Mouse (Mus musculus) cerebellum, postnatal 36 days (tissue): Measurements from ENCODE around the gene Ppp1r37.
"Not testable (repeated sequence)": the region's sequence is repeated elsewhere in the genome, so short reads cannot be mapped to it uniquely, and the experiment has no call there.

Source experiments
- DNase-seq, 2 experiments: peaks; one replicate each; pipeline ENCODE4 v3.0.0; 2021 to 2022; ENCODE audit warnings: mixed read lengths in 2 of 2

Gene Ppp1r37

DNA sequence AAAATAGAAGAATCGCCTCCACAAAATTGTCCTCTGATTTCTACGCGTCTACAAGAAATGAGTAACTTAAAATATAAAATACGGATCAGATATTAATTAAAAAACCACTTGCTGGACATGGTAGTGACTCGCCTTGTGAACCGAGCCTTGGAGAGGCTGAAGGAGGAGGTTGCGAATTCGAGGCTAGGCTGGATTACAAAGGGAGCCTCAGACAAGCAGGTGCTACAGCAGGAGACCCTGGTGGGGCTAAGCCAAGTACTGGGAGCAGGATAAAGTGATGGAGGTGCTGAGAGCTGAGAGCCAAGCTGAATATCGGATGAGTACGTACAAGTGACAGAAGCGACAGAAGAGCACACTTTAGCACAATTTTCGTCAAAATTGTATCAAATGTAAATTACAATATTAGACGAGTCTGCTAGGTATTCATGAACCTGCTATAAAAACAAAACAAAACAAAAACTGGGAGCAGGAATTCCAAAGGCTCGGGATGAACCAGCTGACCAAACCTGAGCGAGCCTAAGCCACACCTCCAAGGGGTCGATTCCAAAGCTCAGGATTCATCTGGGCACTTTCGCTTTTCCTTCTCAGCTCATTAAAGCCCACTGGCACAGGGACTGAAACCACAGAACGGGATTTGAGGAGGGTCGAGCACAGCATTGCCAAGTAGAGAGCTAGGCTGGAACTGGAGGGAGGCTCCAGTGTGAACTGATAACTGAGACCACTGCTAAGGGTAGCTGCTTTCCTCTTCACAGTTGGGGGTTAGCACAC is at the start of gene Ppp1r37:
TSS of gene Ppp1r37 (minus strand) at position 434 of the 768 bp plus-strand sequence.
- DNase-seq = peak in 1 of 2 experiments; percentile 29

DNA sequence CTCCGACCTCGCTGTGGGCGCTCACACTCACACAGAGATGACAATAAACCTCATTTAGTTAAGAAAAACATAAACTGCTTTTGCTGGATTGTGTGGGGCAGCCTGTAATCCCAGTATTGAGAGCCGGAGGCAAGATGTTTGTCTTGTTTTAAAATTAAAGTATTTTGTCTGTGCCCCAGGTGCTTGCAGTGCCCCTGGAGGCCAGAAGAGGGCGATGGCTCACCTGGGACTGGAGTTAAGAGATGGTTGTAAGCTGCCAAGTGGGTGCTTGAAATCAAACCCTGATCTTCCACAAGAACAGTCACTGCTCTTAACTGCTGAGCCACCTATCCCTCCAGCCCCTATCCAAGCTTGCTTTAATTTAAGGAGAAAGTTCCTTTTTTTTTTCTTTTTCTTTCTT is 48.1 kb upstream of the Ppp1r37 start:
- DNase-seq = no peak

GRCm38 (mm10) chr7:19609641-19610332 is 46.9 kb upstream of the Ppp1r37 start:
- DNase-seq = no peak

DNA sequence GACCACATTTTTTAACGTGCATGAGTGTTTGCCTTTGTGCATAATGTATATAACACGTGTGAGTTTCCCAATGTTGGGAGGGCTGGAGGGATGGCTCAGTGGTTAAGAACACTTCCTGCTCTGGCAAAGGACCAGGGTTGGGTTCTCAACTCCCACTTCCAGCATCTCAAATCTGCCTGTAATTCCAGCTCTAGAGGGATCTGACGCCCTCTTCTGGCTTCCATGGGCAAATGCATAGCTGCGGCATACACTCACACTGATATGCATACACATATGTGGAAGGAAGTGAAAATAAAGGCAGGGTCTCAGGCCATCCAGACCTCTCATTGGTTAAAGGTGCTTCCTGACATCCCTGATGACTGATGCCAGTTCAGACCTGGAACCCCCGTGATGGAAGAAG is 44.4 kb upstream of the Ppp1r37 start:
- DNase-seq = no peak

DNA sequence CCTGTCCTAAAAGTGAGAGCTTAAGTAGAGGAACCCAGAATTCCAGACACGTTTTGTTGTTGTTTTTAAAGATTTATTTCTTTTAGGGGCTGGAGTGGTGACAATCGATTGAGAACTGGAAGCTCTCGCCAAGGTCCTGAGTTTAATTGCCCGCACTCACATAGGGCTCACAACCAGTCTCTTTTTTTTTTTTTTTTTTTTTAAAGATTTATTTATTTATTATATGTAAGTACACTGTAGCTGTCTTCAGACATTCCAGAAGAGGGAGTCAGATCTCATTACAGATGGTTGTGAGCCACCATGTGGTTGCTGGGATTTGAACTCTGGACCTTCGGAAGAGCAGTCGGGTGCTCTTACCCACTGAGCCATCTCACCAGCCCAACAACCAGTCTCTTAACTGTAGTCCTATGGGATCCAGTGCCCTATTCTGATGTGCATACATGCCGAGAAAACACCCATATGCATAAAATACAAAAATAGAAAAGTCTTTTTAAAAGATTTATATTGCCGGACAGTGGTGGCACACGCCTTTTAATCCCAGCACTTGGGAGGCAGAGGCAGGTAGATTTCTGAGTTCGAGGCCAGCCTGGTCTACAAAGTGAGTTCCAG is 41.8 kb upstream of the Ppp1r37 start:
- DNase-seq = not testable (repeated sequence)

GRCm38 (mm10) chr7:19603849-19604605 is 41.2 kb upstream of the Ppp1r37 start, which contains the start of gene Clasrp:
Gene Clasrp (minus strand): TSS chr7:19604486.
- DNase-seq = peak; percentile 93 to 95

- no peak for DNase-seq
These were observed 40.2 kb upstream of the Ppp1r37 start for GRCm38 (mm10) chr7:19603055-19603454.

- no peak for DNase-seq
These were observed 37.7 kb upstream of the Ppp1r37 start for GRCm38 (mm10) chr7:19600562-19600961.

DNA sequence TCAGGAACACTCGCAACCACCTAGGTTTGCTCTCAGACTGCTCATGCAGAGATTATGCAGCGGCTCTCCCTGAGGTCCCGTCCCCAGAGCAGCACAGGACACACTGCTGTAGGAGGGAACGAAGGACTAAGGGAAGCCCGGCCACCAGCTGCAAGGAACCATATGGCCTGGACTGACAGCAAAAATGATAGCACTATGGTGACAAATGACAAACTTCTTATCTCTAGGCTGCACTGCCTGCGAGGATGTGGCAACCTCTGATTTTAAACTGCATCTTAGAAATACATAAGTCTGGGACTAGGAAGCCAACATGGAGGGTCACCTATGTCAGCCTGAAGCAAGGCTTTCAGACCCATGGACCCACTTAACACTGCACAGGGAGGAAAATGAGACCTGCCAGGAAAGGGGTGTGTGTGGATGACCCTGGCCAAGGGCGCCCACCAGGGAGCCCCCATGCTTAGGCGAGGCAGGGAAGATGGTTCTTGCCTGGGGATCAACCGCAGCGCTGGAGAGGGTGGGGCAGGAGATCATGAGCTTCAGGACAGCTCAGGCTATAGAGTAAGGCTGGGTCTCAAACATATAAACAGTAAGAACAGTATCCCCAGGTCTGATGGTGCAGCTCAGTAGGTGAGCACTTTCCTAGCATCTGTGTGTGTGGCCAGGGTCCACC is 30.3 kb upstream of the Ppp1r37 start:
- DNase-seq = no peak

GRCm38 (mm10) chr7:19589917-19590316 is 27.0 kb upstream of the Ppp1r37 start:
- peak; percentile 76 to 86 for DNase-seq

- DNase-seq = peak; percentile 39 to 47
These were observed 26.3 kb upstream of the Ppp1r37 start for GRCm38 (mm10) chr7:19589207-19589606.

GRCm38 (mm10) chr7:19586269-19586668 is 23.4 kb upstream of the Ppp1r37 start:
- DNase-seq = no peak

DNA sequence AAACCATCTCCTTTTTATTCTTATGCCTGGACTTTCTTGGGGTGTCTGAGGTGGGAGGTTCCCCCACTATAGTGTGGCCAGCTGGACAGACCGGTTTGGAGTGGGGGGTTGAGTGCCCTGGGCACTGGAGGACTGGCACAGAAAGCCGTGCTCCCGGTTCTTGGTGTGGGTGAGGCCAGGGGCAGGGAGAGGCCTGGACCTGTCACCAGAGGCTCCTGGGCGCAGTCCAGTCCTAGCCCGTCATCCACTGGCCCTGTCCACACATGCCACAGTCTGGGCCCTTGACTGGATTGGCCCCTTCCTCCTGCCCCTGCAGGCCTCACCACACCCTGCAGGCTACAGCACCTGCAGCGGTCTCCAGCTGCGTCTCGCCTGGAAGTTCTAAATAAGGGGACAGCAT is 17.8 kb upstream of the Ppp1r37 start:
- no peak for DNase-seq

- no peak for DNase-seq
These were observed 16.9 kb upstream of the Ppp1r37 start for GRCm38 (mm10) chr7:19579751-19580150.

DNA sequence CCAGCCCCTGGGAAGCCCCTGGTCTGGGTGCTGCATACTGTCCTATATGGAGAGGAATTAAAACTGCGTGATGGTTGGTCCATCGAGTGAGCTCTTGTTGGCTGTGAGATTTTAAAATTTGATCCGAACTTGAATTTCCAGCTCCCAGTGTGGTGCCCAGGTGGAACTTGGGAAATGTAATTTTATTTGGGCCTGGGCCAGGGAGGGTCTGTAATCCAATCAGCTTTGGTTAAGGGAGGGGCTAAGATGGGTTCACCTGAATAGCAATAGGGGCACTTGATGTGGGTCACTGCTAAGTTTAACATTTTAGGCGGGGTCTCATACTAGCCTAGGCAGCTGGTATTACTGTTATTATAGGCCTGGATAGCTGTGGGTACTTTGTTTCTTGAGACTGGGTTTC is 15.6 kb upstream of the Ppp1r37 start:
- no peak for DNase-seq

DNA sequence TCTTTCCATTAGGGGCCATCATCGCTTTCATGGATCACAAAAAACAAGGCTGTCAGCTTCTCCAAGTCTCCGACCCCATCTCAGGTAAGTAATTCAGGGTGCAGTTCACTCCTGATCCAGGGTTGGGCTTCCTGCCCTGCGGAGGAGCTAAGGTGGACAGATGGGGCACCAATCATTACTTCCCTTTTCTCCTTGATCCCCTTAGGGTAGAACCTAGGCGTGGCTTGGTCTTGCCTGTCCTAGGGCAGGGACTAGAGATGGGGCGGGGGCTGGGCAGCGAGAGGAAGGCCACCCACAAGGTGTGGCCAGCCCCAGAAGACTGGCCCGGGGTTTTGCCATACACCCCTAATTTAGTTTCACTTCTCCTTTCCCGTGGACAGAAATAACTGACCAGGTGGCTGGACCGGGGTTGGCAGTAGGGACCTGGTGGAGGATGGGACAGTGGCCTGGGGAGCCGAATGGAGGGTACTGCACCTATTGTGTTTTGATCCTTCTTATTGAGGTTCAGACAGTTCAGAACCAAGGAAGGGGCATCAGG is 15.1 kb upstream of the Ppp1r37 start:
- DNase-seq = peak; percentile 35 to 52

DNA sequence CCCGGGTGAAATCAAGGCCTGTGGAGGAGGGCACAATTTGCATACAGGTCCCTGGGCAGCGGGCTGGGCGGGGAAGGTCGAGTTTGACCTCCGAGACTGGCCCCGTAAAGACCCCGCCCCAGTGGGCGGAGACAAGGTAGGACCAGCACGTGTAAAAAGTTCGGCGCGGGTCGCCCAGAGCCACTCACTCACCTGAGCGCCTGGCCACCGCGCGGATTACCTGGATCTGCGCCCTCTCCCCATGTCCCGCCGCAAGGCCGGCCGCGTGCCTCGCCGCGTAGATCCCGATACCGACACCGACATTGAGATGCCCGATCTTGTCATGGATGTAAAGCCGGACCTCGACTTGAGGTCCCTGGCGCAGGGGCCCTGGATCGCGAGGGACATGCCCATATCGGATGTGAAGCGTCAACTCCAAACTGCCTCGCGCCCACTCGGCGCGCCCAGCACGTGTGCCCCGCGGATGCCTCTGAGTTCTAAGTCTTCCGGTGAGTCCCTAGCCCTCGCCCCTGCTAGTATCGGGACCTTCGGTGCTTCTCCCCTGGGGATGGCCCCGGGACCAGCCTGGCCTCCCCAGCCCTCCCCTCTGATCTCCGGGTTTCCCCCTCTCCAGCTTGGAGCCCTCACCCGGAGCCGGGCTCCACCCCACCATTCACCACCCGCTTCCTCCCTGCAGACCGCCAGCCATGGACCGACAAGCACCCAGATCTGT is 14.4 kb upstream of the Ppp1r37 start, which contains the start of the genes Zfp296 and Gemin7:
TSS of gene Zfp296 (plus strand) at position 147 of the 712 bp plus-strand sequence.
TSS of gene Gemin7 (minus strand) at position 455 of the 712 bp plus-strand sequence.
- DNase-seq = peak; percentile 30 to 35

DNA sequence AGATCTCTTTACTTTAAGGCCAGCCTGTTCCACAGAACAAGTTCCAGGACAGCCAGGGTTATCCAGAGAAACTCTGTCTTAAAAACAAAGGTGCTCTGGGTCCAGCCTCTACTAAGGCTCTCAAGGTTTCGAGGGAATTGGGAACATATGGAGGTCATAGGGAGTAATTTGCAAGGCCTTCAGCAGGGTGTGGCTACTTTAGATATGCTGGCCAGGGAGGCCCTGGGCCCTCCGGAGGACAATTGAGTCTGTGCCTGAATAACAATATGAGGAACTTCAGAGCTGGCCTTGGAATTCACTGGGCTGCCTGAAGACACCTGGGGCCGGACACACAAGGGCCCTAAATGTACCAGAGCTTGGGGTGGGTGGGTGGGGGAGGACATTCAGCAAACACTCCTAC is 12.7 kb upstream of the Ppp1r37 start:
- DNase-seq = no peak

DNA sequence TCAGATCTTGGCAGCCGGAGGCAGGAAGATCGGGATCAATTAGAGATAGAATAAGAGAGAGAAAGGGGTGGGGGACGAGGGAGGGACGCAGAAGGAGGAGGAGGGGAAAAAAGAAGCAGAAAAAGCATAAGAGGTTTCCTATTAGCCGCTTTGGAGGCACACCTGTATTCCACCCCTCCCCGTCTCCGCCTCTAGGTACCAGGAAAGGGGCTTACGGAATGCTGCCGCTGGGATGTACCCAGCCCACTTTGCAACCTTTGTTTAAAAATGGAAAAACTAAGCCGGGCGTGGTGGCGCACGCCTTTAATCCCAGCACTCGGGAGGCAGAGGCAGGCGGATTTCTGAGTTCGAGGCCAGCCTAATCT is 10.9 kb upstream of the Ppp1r37 start:
- DNase-seq = no peak

- DNase-seq = peak; percentile 76 to 82
These were observed 10.3 kb upstream of the Ppp1r37 start for GRCm38 (mm10) chr7:19572926-19573775.
